Mouse (Mus musculus) mature B cell (primary cell): ENCODE measurements around the gene Echdc3.

Source experiments
- in situ Hi-C: fragments of 300-500 bp; cut with MboI; formaldehyde crosslinking; loops from 2 replicates; pipeline ENCODE4 v1.14.3; 2019

The Echdc3 gene

GRCm38 (mm10) chr2:6226361-6227058 lies 13.7 kb upstream of the Echdc3 start:
- in situ Hi-C loops, result no loop called here

DNA sequence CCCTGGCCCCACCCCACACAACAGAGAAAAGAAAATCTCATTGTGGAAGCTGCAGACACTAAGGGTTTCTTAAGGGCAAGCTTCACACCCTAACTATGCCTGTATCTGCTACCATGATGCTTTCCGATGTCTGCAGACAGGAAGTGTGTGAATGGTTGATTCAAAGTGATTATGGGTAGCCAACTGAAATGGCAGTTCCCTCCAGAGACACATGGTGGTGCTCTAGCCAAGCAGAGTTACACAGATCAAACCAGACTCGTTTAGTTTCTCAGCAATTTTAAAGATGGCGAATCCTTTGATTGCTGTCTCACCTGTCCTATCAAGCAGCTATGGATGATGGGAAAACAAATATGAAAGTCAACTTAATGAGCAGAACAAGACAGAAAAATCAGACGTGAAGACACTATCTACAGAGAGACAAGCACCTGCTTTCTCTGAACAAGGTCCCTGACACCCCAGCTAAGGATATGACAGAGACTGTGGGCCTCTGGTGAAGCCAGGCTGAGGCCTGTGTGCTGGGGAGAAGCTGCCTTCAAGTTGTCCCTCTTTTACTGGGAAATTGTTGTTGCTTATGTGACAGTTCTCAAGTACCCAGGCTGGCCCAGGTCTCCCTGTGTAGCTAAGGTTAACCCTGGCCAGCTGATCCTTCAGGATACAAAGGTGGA lies 7.4 kb upstream of the Echdc3 start:
- in situ Hi-C loops, result no loop called here

DNA sequence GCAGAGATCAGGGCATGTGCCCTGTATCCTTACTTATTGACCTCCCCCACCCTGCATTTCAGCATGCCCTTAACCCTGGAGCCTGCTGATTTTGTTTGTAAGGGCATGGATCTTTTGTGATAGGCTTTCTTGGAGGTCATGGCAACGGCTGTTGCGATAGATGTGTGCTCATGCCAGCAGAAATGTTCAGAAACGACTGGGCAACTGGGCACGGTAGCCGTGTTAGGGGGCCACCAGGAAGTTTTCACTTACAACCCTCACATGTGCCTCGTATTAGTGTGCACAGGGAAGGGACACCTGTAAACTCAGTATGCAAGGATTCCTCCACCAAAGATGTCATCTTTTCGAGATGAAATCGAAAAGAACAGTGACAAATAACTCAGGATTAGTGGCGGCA lies 508 bp downstream of the Echdc3 start:
- in situ Hi-C loops, result loop anchor here (5.0 to 10.0 kb wide), 2 partner anchors 195 to 262 kb away; no protein-coding TSS in a partner anchor

DNA sequence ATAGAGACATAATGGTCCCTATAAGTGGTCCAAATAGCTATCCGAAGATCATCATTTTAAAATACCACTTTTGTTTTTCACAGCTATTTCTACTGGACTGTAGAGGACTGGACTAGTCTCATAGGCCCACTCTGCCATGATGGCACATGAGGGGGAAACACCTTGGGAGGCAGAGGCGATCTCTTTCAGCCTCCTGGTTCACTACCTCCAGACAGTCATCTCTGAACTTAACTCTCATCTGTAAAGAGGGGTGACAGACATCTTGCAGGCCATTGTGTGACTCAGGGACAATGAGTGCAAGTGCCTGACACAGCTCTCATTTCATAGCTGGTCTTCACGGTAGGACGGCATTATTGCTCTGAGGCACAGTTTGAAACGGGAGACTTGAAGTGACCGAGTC lies 2.0 kb downstream of the Echdc3 start:
- in situ Hi-C loops, result loop anchor here (5.0 to 10.0 kb wide), 2 partner anchors 196 to 264 kb away; no protein-coding TSS in a partner anchor

- in situ Hi-C loops, result loop anchor here (5.0 to 10.0 kb wide), 2 partner anchors 198 to 265 kb away; no protein-coding TSS in a partner anchor
These were observed 3.1 kb downstream of the Echdc3 start for GRCm38 (mm10) chr2:6209746-6210145.

DNA sequence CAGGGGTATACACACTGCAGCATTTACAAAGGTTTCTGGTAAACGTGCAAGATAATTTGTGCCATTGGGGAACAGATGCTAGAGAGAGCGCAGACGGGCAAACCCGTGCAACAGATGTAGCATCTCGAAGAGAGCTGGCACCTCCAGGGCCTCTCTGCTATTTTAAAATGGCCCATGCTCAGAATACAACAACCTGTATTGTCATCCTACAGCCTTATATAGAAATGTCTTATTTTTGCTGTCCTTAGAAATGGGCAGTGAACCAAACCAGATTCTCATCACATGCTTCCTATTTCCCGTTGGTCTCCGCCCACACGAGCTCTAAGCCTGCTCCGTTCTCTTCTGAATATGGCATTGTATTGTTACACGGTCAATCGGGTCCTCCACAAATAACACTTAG lies 3.7 kb downstream of the Echdc3 start:
- in situ Hi-C loops, result no loop called here

- in situ Hi-C loops, result no loop called here
These were observed 5.1 kb downstream of the Echdc3 start for GRCm38 (mm10) chr2:6207736-6208135.

GRCm38 (mm10) chr2:6196363-6196973 lies 16.4 kb downstream of the Echdc3 start:
- in situ Hi-C loops, result no loop called here

- in situ Hi-C loops, result no loop called here
These were observed 17.2 kb downstream of the Echdc3 start for GRCm38 (mm10) chr2:6195468-6196239.

- in situ Hi-C loops, result no loop called here
These were observed 18.3 kb downstream of the Echdc3 start for GRCm38 (mm10) chr2:6194497-6194896.

DNA sequence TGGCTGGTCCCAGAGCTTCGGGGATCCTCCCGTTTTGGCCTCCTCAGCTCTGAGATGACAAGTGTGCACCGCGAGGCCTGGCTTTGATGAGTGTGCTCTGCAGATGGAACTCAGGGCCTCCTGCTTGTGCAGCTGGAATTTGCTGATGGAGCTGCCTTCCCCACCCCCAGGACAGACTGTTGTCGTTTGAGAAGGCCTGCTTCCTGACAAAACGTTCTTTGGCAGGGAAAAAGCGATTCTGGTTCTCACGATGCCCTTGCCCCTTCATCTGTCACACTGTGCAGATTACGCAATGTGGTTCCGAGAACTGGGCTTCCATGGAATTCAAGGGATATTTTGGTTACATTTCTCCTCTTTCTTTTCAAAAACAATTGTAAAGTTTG lies 19.3 kb downstream of the Echdc3 start:
- in situ Hi-C loops, result no loop called here

- in situ Hi-C loops, result no loop called here
These were observed 19.8 kb downstream of the Echdc3 start for GRCm38 (mm10) chr2:6192820-6193590.

GRCm38 (mm10) chr2:6190036-6190435 lies 22.8 kb downstream of the Echdc3 start:
- in situ Hi-C loops, result no loop called here

DNA sequence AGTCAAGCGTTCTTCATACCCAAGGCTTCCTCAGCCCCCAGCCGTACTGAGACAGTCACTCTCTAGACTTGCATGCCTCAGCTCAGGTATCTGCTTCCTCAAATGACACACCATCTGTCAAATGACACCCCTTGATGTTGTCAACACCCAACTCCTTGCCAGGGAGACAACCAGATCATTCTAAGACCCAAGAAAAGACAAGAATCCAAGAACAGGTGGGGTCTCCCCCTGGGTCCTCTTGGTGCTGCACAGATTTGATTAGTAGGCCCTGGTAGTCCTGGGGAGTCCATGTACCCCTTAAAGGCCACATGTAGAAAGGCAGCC lies 23.2 kb downstream of the Echdc3 start:
- in situ Hi-C loops, result no loop called here

- in situ Hi-C loops, result no loop called here
These were observed 23.8 kb downstream of the Echdc3 start for GRCm38 (mm10) chr2:6188891-6189674.

DNA sequence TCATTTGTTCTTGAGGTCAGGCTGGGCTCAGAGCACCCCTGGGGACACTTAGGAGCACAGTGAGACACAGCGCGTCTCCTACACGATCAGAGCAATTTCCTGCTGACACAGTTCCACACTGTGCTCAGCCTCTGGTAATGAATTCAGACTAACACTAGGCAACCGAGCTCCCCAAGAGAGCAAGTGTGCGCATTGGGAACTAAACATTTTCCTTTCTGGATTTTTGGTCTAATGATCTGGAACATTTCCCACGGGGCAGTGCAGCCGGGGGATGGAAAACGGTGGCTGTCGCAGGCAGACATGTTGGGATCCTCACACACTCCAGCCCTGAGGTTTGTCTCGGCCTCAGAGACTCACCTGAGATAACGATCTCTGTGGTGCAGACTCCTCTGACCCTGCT lies 25.4 kb downstream of the Echdc3 start:
- in situ Hi-C loops, result no loop called here

DNA sequence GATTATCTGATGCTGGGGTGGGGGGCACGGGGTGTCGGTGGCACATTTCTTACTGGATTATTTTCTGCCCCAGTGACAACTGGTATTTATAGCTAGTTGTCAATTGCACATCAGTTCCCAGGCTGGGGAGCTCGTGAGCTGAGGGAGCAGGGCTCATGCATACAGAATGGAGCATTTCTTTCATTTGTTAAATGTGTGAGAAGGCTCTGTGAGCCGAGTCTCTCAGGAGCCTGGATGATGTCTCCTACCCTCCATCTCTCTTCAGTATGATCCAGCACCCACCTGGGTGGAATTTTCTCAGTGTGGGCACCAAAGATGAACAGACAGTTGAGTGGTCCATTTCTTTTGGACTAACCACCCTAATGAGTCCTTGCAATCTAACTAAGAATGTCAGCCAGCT lies 25.9 kb downstream of the Echdc3 start:
- in situ Hi-C loops, result no loop called here

DNA sequence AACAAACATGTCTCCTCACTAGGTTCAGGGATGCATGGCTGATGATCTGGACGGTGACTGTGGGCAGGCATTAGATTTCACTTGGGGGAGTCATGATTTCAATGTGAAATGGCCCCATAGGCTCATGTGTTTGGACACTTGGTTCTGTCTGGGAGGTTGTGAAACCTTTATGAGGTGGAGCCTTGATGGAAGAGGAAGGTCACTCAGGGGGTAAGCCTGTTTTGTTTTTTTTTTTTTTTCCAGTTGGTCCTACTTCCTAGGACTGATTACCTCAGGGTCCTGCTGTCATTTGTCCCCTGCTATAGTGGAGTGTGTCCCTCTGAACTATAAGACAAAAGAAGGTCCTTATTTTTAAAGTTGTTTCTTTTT lies 33.1 kb downstream of the Echdc3 start:
- in situ Hi-C loops, result no loop called here

DNA sequence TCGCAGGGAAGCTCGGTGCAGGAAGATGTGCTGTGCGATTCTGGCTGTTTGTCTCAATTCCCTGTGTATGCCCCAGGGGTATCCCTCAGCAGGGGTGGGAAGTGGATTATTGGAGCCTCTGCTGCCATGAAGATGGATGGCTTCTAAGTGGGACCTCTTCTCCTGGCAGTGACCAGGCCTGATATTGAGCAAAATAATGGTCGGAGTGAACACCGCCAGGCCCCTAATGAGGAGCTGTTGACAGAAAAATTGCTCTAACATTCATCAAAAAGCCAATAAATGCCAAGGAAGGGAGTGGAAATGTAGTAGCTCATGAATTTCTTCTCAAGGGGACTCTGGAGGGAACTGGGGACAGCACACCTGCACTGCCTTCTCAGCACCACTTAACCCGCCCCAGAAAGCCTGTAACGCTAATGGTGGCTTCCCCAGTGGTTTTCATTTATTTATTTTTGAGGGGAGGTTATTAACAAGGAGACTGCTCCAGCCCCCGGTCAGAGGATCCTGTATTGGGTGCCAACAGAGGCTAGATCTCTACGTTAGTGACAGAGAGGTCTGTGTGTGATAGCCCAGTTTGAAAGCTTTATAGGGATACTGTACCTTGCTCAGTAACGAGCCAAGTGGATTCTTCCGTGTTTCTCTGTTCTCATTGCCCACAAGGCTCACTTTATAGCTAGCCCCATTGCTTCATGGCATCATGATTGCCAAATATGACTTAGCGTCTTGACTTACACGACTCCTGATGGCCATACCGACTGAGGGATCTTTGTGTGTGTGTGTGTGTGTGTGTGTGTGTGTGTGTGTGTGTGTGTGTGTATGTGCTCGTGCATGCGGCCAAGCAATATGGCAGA lies 33.7 kb downstream of the Echdc3 start:
- in situ Hi-C loops, result no loop called here

GRCm38 (mm10) chr2:6173013-6173412 lies 39.8 kb downstream of the Echdc3 start:
- in situ Hi-C loops, result no loop called here
